Mouse (Mus musculus) liver, embryonic 15.5 days (tissue): ENCODE measurements around the gene Batf. TPM values are rescaled to one million over a fixed set of nuclear protein-coding genes. Genes with fewer than 3 reads are reported as not detected.

ENCODE experiments used
- ATAC-seq: fragments of 200-750 bp; cut with Nextera tagmentation; 2 replicates; pipeline ENCODE4 v1.8.0; 2017; ENCODE audit warnings: moderate number of reproducible peaks, mild to moderate bottlenecking, moderate library complexity; ENCODE audit not compliant: insufficient read depth
- H3K27ac ChIP-seq: fragments of 300-500 bp; sonication (generic); replicated peaks from 2 replicates; pipeline ENCODE4 v1.5.1; 2015; ENCODE audit warnings: mild to moderate bottlenecking, inconsistent platforms
- H3K27me3 ChIP-seq: fragments of 300-500 bp; sonication (generic); 2 replicates; pipeline ENCODE4 v1.6.1; 2015; ENCODE audit warnings: mild to moderate bottlenecking, inconsistent platforms
- H3K36me3 ChIP-seq: fragments of 300-500 bp; sonication (generic); replicated peaks from 2 replicates; pipeline ENCODE4 v1.6.1; 2015; ENCODE audit warnings: moderate library complexity, mild to moderate bottlenecking, inconsistent platforms
- H3K4me1 ChIP-seq: fragments of 300-500 bp; sonication (generic); replicated peaks from 2 replicates; pipeline ENCODE4 v1.6.1; 2015; ENCODE audit warnings: inconsistent platforms
- H3K4me2 ChIP-seq: fragments of 300-500 bp; sonication (generic); 2 replicates; pipeline ENCODE4 v1.6.1; 2015; ENCODE audit warnings: moderate library complexity, mild to moderate bottlenecking, inconsistent platforms
- H3K4me3 ChIP-seq: fragments of 300-500 bp; sonication (generic); replicated peaks from 2 replicates; pipeline ENCODE4 v1.5.1; 2015; ENCODE audit warnings: mild to moderate bottlenecking, inconsistent platforms
- H3K9ac ChIP-seq: fragments of 300-500 bp; sonication (generic); 2 replicates; pipeline ENCODE4 v1.6.1; 2015; ENCODE audit warnings: moderate library complexity, mild to moderate bottlenecking, inconsistent platforms
- H3K9me3 ChIP-seq: fragments of 300-500 bp; sonication (generic); replicated peaks from 2 replicates; pipeline ENCODE4 v1.6.1; 2016; ENCODE audit warnings: inconsistent platforms
- WGBS: fragments of 180-500 bp; shearing (Covaris S2); methylation state at CpG from one replicate; pipeline ENCODE4 v1.1.7; 2015; ENCODE audit warnings: mixed read lengths; ENCODE audit not compliant: insufficient replicate concordance; 5-methylcytosine and 5-hydroxymethylcytosine counted together
- microRNA-seq: library from miRNA; unstranded; fragments of <30 nt; microRNA quantifications from one replicate; pipeline ENCODE4, GENCODE M21; 2016
- polyA plus RNA-seq: library from polyadenylated mRNA; unstranded; fragments of >200 nt; fragmentation: Nextera tagmentation; extraction: Ambion mirVana; gene quantifications from 2 replicates; pipeline ENCODE4 v1.2.1, GENCODE M21; 2015

Batf gene
- polyA plus RNA-seq, 1 experiment from 2014 or later, result 4.4 TPM

- no peaks in the 10 kb centered on the region for H3K36me3 ChIP-seq
- no peaks in the 10 kb centered on the region for H3K27me3 ChIP-seq
- H3K9ac ChIP-seq, result no peak overlapping the region
- H3K27ac ChIP-seq, result no peak overlapping the region
- 46% methylated on average over 5 of the region's 5 CpGs for WGBS
- H3K4me3 ChIP-seq, result no peak overlapping the region
- 0 out of 2 replicates have a peak, but pooled peaks cover 5% of the 10 kb centered on the region for H3K4me1 ChIP-seq
- H3K9me3 ChIP-seq, result no peaks in the 10 kb centered on the region
- H3K4me2 ChIP-seq, result no peak overlapping the region
- no peak for ATAC-seq
Measured at GRCm38 (mm10) chr12:85754611-85755265, 68.3 kb downstream of the Batf start.

DNA sequence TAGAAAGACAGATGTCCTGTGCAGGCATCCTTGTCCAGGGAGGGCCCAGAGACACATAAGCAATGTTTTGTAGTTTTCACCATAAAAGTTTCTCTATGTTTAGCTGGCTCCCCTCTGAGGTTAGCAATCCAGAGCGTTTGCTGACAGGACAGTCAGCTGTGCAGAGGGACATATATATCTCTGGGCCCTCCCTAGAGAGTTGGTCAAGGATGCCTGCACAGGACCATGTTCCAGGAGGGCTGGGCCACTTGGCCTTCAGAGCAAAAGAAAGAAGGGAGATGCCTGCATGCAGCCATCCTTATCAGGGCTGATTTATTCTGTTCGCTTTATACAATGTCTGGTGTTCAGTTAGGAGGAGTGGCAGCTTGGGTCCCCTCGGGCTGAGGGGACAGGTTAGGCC is 70.0 kb downstream of the Batf start:
- H3K4me3 ChIP-seq, result no peak overlapping the region
- H3K9ac ChIP-seq, result no peak overlapping the region
- no peak for ATAC-seq
- 51% methylated on average over 3 of the region's 3 CpGs for WGBS
- no peaks in the 10 kb centered on the region for H3K9me3 ChIP-seq
- H3K27me3 ChIP-seq, result no peaks in the 10 kb centered on the region
- no peaks in the 10 kb centered on the region for H3K36me3 ChIP-seq
- no peak overlapping the region for H3K27ac ChIP-seq
- no peak overlapping the region for H3K4me2 ChIP-seq
- 0 out of 2 replicates have a peak, but pooled peaks cover 5% of the 10 kb centered on the region for H3K4me1 ChIP-seq

DNA sequence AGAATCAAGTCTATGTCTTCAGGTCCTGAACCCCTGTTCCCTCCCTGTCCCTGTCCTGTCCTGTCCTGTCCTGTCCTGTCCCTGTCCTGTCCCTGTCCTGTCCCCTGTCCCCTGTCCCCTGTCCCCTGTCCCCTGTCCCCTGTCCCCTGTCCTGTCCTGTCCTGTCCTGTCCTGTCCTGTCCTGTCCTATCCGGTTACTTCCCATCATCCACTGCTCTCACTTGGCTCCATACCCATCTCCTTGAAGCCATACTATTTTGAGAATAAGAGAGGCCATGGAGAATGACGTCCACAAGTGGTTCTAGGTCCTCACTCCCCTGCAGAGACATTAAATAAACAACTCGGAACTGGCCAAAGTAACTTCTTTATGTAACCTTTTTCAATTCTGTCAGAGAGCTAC is 70.6 kb downstream of the Batf start:
- Histone ChIP-seq H3K9me3 (no peaks in the 10 kb centered on the region), H3K4me3 (no peak overlapping the region), H3K36me3 (no peaks in the 10 kb centered on the region), H3K4me2 (no peak overlapping the region), H3K27ac (no peak overlapping the region), H3K27me3 (no peaks in the 10 kb centered on the region), H3K9ac (no peak overlapping the region), H3K4me1 (0 out of 2 replicates have a peak, but pooled peaks cover 5% of the 10 kb centered on the region)
- 40% methylated on average over 3 of the region's 3 CpGs for WGBS
- no peak for ATAC-seq

Small RNA genes within 50 kb of the gene (microRNA-seq; reads per million reads assigned to microRNA genes)
- gene Gm47285, result not detected

Other genes with a start within 250 kb of the Batf start
- 1.5 and 1.7 TPM in 2 replicates for gene Fos, start 212.8 kb upstream of the Batf start, polyA plus RNA-seq
- 0.09 and 0.10 TPM in 2 replicates for gene Jdp2, start 87.6 kb upstream of the Batf start, polyA plus RNA-seq
- 7.2 and 7.8 TPM in 2 replicates for gene Flvcr2, start 59.9 kb downstream of the Batf start, polyA plus RNA-seq
- 89.8 and 95.8 TPM in 2 replicates for gene Erg28, start 137.9 kb downstream of the Batf start, polyA plus RNA-seq
- 5.5 and 6.8 TPM in 2 replicates for gene Ttll5, start 138.0 kb downstream of the Batf start, polyA plus RNA-seq